Comparison of ENCODE assay signal across 12 mouse cellular contexts in the genomic region with DNA sequence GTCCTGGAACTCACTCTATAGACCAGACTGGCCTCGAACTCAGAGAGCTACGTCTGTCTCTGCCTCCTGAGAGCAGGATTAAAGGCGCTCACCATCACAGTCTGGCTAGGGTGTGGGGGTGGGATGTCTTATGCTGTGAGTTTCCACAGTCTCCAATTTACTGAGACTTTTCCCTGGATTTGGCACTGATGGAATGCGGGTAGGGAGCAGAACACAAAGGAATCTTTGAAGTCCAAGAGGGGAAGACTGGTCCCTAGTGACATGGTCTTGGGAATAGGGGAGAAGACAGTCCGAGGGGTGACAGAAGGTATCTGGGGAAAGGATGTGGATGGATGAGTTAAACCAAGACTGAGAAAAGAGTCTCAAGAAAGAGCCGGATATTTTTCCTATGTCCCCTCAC. TPM values are rescaled to one million over a fixed set of nuclear protein-coding genes. Genes with fewer than 3 reads are reported as not detected.
DNase-seq lines count a peak whose midpoint lies in the region; ATAC-seq lines count a peak whose summit lies in the region.
"Had no signal": no experiment of that assay in that cellular context is flagged by ENCODE, and none has a peak within 500 bp of the region (broad histone marks: within the 10 kb centered on the region; RNA-seq: fewer than 3 reads in every experiment).

No protein-coding gene starts in this region.

- H3K4me1 ChIP-seq in kidney, embryonic 15.5 days: peaks cover 46% of the 10 kb centered on the region
- peaks cover 16% of the 10 kb centered on the region for H3K4me1 ChIP-seq in embryonic facial prominence, embryonic 12.5 days
- peaks cover 49% of the 10 kb centered on the region for H3K4me1 ChIP-seq in forebrain, embryonic 15.5 days
- H3K4me1 ChIP-seq in midbrain, embryonic 13.5 days (replicated peaks): peaks cover 53% of the 10 kb centered on the region

- peaks cover 85% of the 10 kb centered on the region for H3K27me3 ChIP-seq in kidney, embryonic 15.5 days
- H3K27me3 ChIP-seq in embryonic facial prominence, embryonic 12.5 days: peaks cover 74% of the 10 kb centered on the region
- H3K27me3 ChIP-seq in forebrain, embryonic 15.5 days: peaks cover 24% of the 10 kb centered on the region
- H3K27me3 ChIP-seq in midbrain, embryonic 13.5 days: peaks cover 43% of the 10 kb centered on the region

- ATAC-seq in kidney, embryonic 15.5 days (replicated peaks; ENCODE audit: low FRiP score): no peak
- no peak for ATAC-seq in embryonic facial prominence, embryonic 12.5 days (ENCODE audit: insufficient number of reproducible peaks, insufficient read depth, low FRiP score, low TSS enrichment)
- ATAC-seq in forebrain, embryonic 15.5 days (replicated peaks): no peak
- ATAC-seq in midbrain, embryonic 13.5 days: no peak
- ATAC-seq: liver, postnatal 0 days had no signal

- no peaks in the 10 kb centered on the region for H3K9me3 ChIP-seq in kidney, embryonic 15.5 days (replicated peaks)
- no peaks in the 10 kb centered on the region for H3K9me3 ChIP-seq in embryonic facial prominence, embryonic 12.5 days
- no peaks in the 10 kb centered on the region for H3K9me3 ChIP-seq in forebrain, embryonic 15.5 days
- no peaks in the 10 kb centered on the region for H3K9me3 ChIP-seq in midbrain, embryonic 13.5 days
- H3K9me3 ChIP-seq: heart, embryonic 12.5 days had no signal

- WGBS in kidney, embryonic 15.5 days: 38% methylated on average over 6 of the region's 6 CpGs
- WGBS in embryonic facial prominence, embryonic 12.5 days: 29% methylated on average over 6 of the region's 6 CpGs
- WGBS in forebrain, embryonic 15.5 days: 36% methylated on average over 6 of the region's 6 CpGs
- 39% methylated on average over 6 of the region's 6 CpGs for WGBS in midbrain, embryonic 13.5 days

- H3K4me2 ChIP-seq in kidney, embryonic 15.5 days: peak overlapping the region; percentile 97
- H3K4me2 ChIP-seq in embryonic facial prominence, embryonic 12.5 days (replicated peaks): peak overlapping the region; percentile 100; the same call in 1 of the 2 replicates
- H3K4me2 ChIP-seq in forebrain, embryonic 15.5 days (replicated peaks): peak overlapping the region; percentile 97
- H3K4me2 ChIP-seq in midbrain, embryonic 13.5 days (replicated peaks): peak overlapping the region; percentile 95

- H3K36me3 ChIP-seq in kidney, embryonic 15.5 days: no peaks in the 10 kb centered on the region
- H3K36me3 ChIP-seq in embryonic facial prominence, embryonic 12.5 days: no peaks in the 10 kb centered on the region
- H3K36me3 ChIP-seq in forebrain, embryonic 15.5 days: no peaks in the 10 kb centered on the region
- H3K36me3 ChIP-seq in midbrain, embryonic 13.5 days: no peaks in the 10 kb centered on the region
- H3K36me3 ChIP-seq: heart, embryonic 12.5 days had no signal

- H3K9ac ChIP-seq in kidney, embryonic 15.5 days: no peak overlapping the region
- no peak overlapping the region for H3K9ac ChIP-seq in embryonic facial prominence, embryonic 12.5 days
- H3K9ac ChIP-seq in forebrain, embryonic 15.5 days (replicated peaks): peak overlapping the region; percentile 51
- H3K9ac ChIP-seq in midbrain, embryonic 13.5 days (replicated peaks): 0 out of 2 replicates have a peak overlapping the region, but pooled peaks have one; percentile 65
- H3K9ac ChIP-seq: heart, embryonic 12.5 days; liver, postnatal 0 days had no signal

- no peak overlapping the region for H3K27ac ChIP-seq in kidney, embryonic 15.5 days
- no peak overlapping the region for H3K27ac ChIP-seq in embryonic facial prominence, embryonic 12.5 days
- no peak overlapping the region for H3K27ac ChIP-seq in forebrain, embryonic 15.5 days (replicated peaks)
- H3K27ac ChIP-seq in midbrain, embryonic 13.5 days: no peak overlapping the region

- no peak for DNase-seq in kidney, adult 9 months
- no peak for DNase-seq in thymus, postnatal 25 days
- DNase-seq in spleen, postnatal 10 days (ENCODE audit: low spot score in 2 of 2): no peak
- DNase-seq in heart, adult 18-20 months: no peak
- DNase-seq: kidney, adult 18-20 months; liver, postnatal 0 days; thymus, postnatal 4 days had no signal

- no peak overlapping the region; the same call in 1 of the 2 replicates for H3K4me3 ChIP-seq in kidney, embryonic 15.5 days (replicated peaks)
- no peak overlapping the region; the same call in 1 of the 2 replicates for H3K4me3 ChIP-seq in embryonic facial prominence, embryonic 12.5 days
- H3K4me3 ChIP-seq in forebrain, embryonic 15.5 days: peak overlapping the region; percentile 64
- H3K4me3 ChIP-seq in midbrain, embryonic 13.5 days (replicated peaks): peak overlapping the region; percentile 65

RNA-seq across cellular contexts. Expression of a gene that starts 2.8 kb away (rescaled TPM):
- polyA plus RNA-seq in kidney, embryonic 15.5 days (2015; fragmentation: Nextera tagmentation; extraction: Ambion mirVana): 0.17 and 0.30 TPM in 2 replicates
- polyA plus RNA-seq in embryonic facial prominence, embryonic 12.5 days (2016; fragmentation: Nextera tagmentation; extraction: Ambion mirVana): 0.70 and 0.79 TPM in 2 replicates
- 2.6 and 3.3 TPM in 2 replicates for polyA plus RNA-seq in forebrain, embryonic 15.5 days (2015; fragmentation: Nextera tagmentation; extraction: Ambion mirVana)
- 3.7 and 4.4 TPM in 2 replicates for polyA plus RNA-seq in midbrain, embryonic 13.5 days (2015; fragmentation: Nextera tagmentation; extraction: Ambion mirVana)
- 1 to 10 TPM; 2.4 to 2.6 TPM for total RNA-seq in heart, adult 18-20 months (2021)

RNA-seq across cellular contexts. Expression of a gene that starts 15.5 kb away (rescaled TPM):
- 30.3 and 33.2 TPM in 2 replicates for polyA plus RNA-seq in kidney, embryonic 15.5 days (2015; fragmentation: Nextera tagmentation; extraction: Ambion mirVana)
- 1.1 and 1.3 TPM in 2 replicates for polyA plus RNA-seq in embryonic facial prominence, embryonic 12.5 days (2016; fragmentation: Nextera tagmentation; extraction: Ambion mirVana)
- polyA plus RNA-seq in forebrain, embryonic 15.5 days (2015; fragmentation: Nextera tagmentation; extraction: Ambion mirVana): 1.0 and 1.6 TPM in 2 replicates
- 0.64 and 1.3 TPM in 2 replicates for polyA plus RNA-seq in midbrain, embryonic 13.5 days (2015; fragmentation: Nextera tagmentation; extraction: Ambion mirVana)
- total RNA-seq in heart, adult 18-20 months (2021): 1 to 10 TPM in 1 of 2 experiments, under 1 TPM in 1; 0.82 to 4.4 TPM
- polyA plus RNA-seq: heart, embryonic 12.5 days had no signal

RNA-seq across cellular contexts. Expression of a gene that starts 33.9 kb away (rescaled TPM):
- polyA plus RNA-seq in kidney, embryonic 15.5 days (2015; fragmentation: Nextera tagmentation; extraction: Ambion mirVana): 74.6 and 76.8 TPM in 2 replicates
- 68.1 and 68.6 TPM in 2 replicates for polyA plus RNA-seq in embryonic facial prominence, embryonic 12.5 days (2016; fragmentation: Nextera tagmentation; extraction: Ambion mirVana)
- polyA plus RNA-seq in forebrain, embryonic 15.5 days (2015; fragmentation: Nextera tagmentation; extraction: Ambion mirVana): 70.5 and 79.5 TPM in 2 replicates
- 71.3 and 74.9 TPM in 2 replicates for polyA plus RNA-seq in midbrain, embryonic 13.5 days (2015; fragmentation: Nextera tagmentation; extraction: Ambion mirVana)
- 10 to 100 TPM; 43.9 to 47.3 TPM for total RNA-seq in heart, adult 18-20 months (2021)

RNA-seq across cellular contexts. Expression of a gene that starts 39.0 kb away (rescaled TPM):
- 95.4 and 101 TPM in 2 replicates for polyA plus RNA-seq in kidney, embryonic 15.5 days (2015; fragmentation: Nextera tagmentation; extraction: Ambion mirVana)
- 125 and 130 TPM in 2 replicates for polyA plus RNA-seq in embryonic facial prominence, embryonic 12.5 days (2016; fragmentation: Nextera tagmentation; extraction: Ambion mirVana)
- 46.9 and 54.1 TPM in 2 replicates for polyA plus RNA-seq in forebrain, embryonic 15.5 days (2015; fragmentation: Nextera tagmentation; extraction: Ambion mirVana)
- 38.7 and 40.1 TPM in 2 replicates for polyA plus RNA-seq in midbrain, embryonic 13.5 days (2015; fragmentation: Nextera tagmentation; extraction: Ambion mirVana)
- total RNA-seq in heart, adult 18-20 months (2021): 10 to 100 TPM; 12.6 to 16.2 TPM

RNA-seq across cellular contexts. Expression of a gene that starts 55.8 kb away (rescaled TPM):
- polyA plus RNA-seq in kidney, embryonic 15.5 days (2015; fragmentation: Nextera tagmentation; extraction: Ambion mirVana): 0.16 TPM in 1 of 2 replicates, not detected in the other
- 0.10 TPM in 1 of 2 replicates, not detected in the other for polyA plus RNA-seq in embryonic facial prominence, embryonic 12.5 days (2016; fragmentation: Nextera tagmentation; extraction: Ambion mirVana)
- not detected in 2 replicates for polyA plus RNA-seq in forebrain, embryonic 15.5 days (2015; fragmentation: Nextera tagmentation; extraction: Ambion mirVana)
- polyA plus RNA-seq in midbrain, embryonic 13.5 days (2015; fragmentation: Nextera tagmentation; extraction: Ambion mirVana): not detected in 2 replicates
- 1 to 10 TPM in 1 of 2 experiments, under 1 TPM in 1; 0.37 to 4.8 TPM for total RNA-seq in heart, adult 18-20 months (2021)
- polyA plus RNA-seq: heart, embryonic 12.5 days had no signal

Comparison
In these comparisons a context has a peak if more than half of its experiments do, and no peak if none do; other contexts are left out.
1. H3K4me3 ChIP-seq: peak in forebrain, embryonic 15.5 days (single experiment) and midbrain, embryonic 13.5 days (single experiment); none in kidney, embryonic 15.5 days (single experiment) and embryonic facial prominence, embryonic 12.5 days (single experiment).
2. H3K9ac ChIP-seq: peak in forebrain, embryonic 15.5 days (single experiment) and midbrain, embryonic 13.5 days (single experiment); none in kidney, embryonic 15.5 days (single experiment) and embryonic facial prominence, embryonic 12.5 days (single experiment).
3. RNA of a gene that starts 15.5 kb away (polyA plus RNA-seq): 30.3 to 33.2 TPM in kidney, embryonic 15.5 days; 1.0 to 1.6 TPM in forebrain, embryonic 15.5 days, 0.64 to 1.3 TPM in midbrain, embryonic 13.5 days and 1.1 to 1.3 TPM in embryonic facial prominence, embryonic 12.5 days; every median in the first group is over 10 times any median in the second.
4. Peak in every context shown above with its lines, with median percentiles within 50 percentile points of each other: H3K4me2 ChIP-seq.